Mouse (Mus musculus) layer of hippocampus, postnatal 14 days (tissue): Measurements from ENCODE around the gene Cadm1. TPM values are rescaled to one million over a fixed set of nuclear protein-coding genes. Genes with fewer than 3 reads are reported as not detected.
A peak's percentile ranks its signal among the peaks of the same experiment; 100 is the strongest.

Experiments used
- DNase-seq, 2 experiments: peaks; one replicate each; pipeline ENCODE4 v3.0.0; 2021 to 2022; ENCODE audit warnings: low spot score in 2 of 2, mixed read lengths in 1 of 2
- total RNA-seq, 2 experiments: library from RNA; stranded (reverse); gene quantifications; 2 replicates each; pipeline ENCODE4 v1.2.3; 2021

Gene Cadm1
- total RNA-seq, 2 experiments from 2014 or later, result 219 to 257 TPM

- no peak for DNase-seq
Observed at GRCm38 (mm10) chr9:47659366-47660090, 129.6 kb downstream of the Cadm1 start.

- DNase-seq, result no peak
Observed at GRCm38 (mm10) chr9:47661611-47662010, 131.6 kb downstream of the Cadm1 start.

- no peak for DNase-seq
Observed at GRCm38 (mm10) chr9:47669206-47669605, 139.2 kb downstream of the Cadm1 start.

- DNase-seq, result no peak
Observed at GRCm38 (mm10) chr9:47671617-47672016, 141.6 kb downstream of the Cadm1 start.

- no peak for DNase-seq
Observed at GRCm38 (mm10) chr9:47674766-47675713, 145.1 kb downstream of the Cadm1 start.

- DNase-seq, result no peak
Observed at GRCm38 (mm10) chr9:47686881-47687280, 156.9 kb downstream of the Cadm1 start.

- no peak for DNase-seq
Observed at GRCm38 (mm10) chr9:47687604-47688003, 157.6 kb downstream of the Cadm1 start.

GRCm38 (mm10) chr9:47688297-47688696 is 158.3 kb downstream of the Cadm1 start:
- no peak for DNase-seq

GRCm38 (mm10) chr9:47692911-47693310 is 162.9 kb downstream of the Cadm1 start:
- no peak for DNase-seq

- peak; percentile 51 to 71 for DNase-seq
Observed at GRCm38 (mm10) chr9:47699026-47699425, 169.1 kb downstream of the Cadm1 start.

- no peak for DNase-seq
Observed at GRCm38 (mm10) chr9:47700021-47700420, 170.0 kb downstream of the Cadm1 start.

GRCm38 (mm10) chr9:47703026-47703876 is 173.3 kb downstream of the Cadm1 start:
- DNase-seq, result no peak

GRCm38 (mm10) chr9:47706341-47706740 is 176.4 kb downstream of the Cadm1 start:
- DNase-seq, result no peak

- no peak for DNase-seq
Observed at GRCm38 (mm10) chr9:47707326-47707725, 177.4 kb downstream of the Cadm1 start.

GRCm38 (mm10) chr9:47708299-47708698 is 178.3 kb downstream of the Cadm1 start:
- peak; percentile 79 to 90 for DNase-seq

- DNase-seq, result no peak
Observed at GRCm38 (mm10) chr9:47710946-47711345, 181.0 kb downstream of the Cadm1 start.

GRCm38 (mm10) chr9:47714541-47714940 is 184.6 kb downstream of the Cadm1 start:
- no peak for DNase-seq

GRCm38 (mm10) chr9:47715415-47715814 is 185.4 kb downstream of the Cadm1 start:
- no peak for DNase-seq

GRCm38 (mm10) chr9:47716883-47717282 is 186.9 kb downstream of the Cadm1 start:
- no peak for DNase-seq

- no peak for DNase-seq
Observed at GRCm38 (mm10) chr9:47727611-47728010, 197.6 kb downstream of the Cadm1 start.

GRCm38 (mm10) chr9:47728852-47729251 is 198.9 kb downstream of the Cadm1 start:
- DNase-seq, result no peak
